In genomic region chr6:34731529-34731928, GRCm38 (mm10) we compare ENCODE assay signal across 21 mouse cellular contexts. TPM values are rescaled to one million over a fixed set of nuclear protein-coding genes. Genes with fewer than 3 reads are reported as not detected.
DNase-seq lines count a peak whose midpoint lies in the region; ATAC-seq and TF ChIP-seq lines count a peak whose summit lies in the region.
"Had no signal": no experiment of that assay in that cellular context is flagged by ENCODE, and none has a peak within 500 bp of the region (broad histone marks: within the 10 kb centered on the region; RNA-seq: fewer than 3 reads in every experiment).

No protein-coding gene starts in this region.

- peak overlapping the region; percentile 43; the same call in 1 of the 2 replicates for H3K27ac ChIP-seq in heart, embryonic 13.5 days (replicated peaks)
- H3K27ac ChIP-seq in heart, embryonic 11.5 days (ENCODE audit: low read depth, low read length): no peak overlapping the region
- H3K27ac ChIP-seq in kidney, embryonic 15.5 days: peak overlapping the region; percentile 37; the same call in 1 of the 2 replicates
- no peak overlapping the region for H3K27ac ChIP-seq in kidney, embryonic 14.5 days (ENCODE audit: low read depth, low read length)
- H3K27ac ChIP-seq in cortical plate, adult 2 months (ENCODE audit: insufficient read depth, low read length): peak overlapping the region; percentile 9; the same call in 1 of the 2 replicates
- peak overlapping the region; percentile 18; the same call in 1 of the 2 replicates for H3K27ac ChIP-seq in limb, embryonic 13.5 days
- H3K27ac ChIP-seq: forebrain, embryonic 13.5 days; midbrain, embryonic 15.5 days had no signal

- H3K27me3 ChIP-seq in heart, embryonic 13.5 days (replicated peaks): no peaks in the 10 kb centered on the region
- no peaks in the 10 kb centered on the region for H3K27me3 ChIP-seq in heart, embryonic 11.5 days (ENCODE audit: control insufficient read depth, insufficient read depth, low read length)
- H3K27me3 ChIP-seq in kidney, embryonic 15.5 days: no peaks in the 10 kb centered on the region
- H3K27me3 ChIP-seq in kidney, embryonic 14.5 days (ENCODE audit: control insufficient read depth, insufficient read depth, low read length): no peaks in the 10 kb centered on the region
- no peaks in the 10 kb centered on the region for H3K27me3 ChIP-seq in limb, embryonic 13.5 days
- H3K27me3 ChIP-seq: CH12.LX; forebrain, embryonic 13.5 days; heart, embryonic 12.5 days; midbrain, embryonic 15.5 days had no signal

- no peak for DNase-seq in cerebellum, postnatal 10 days
- no peak for DNase-seq in cerebellum, postnatal 25 days
- DNase-seq: adrenal gland, postnatal 36 days; cerebellum, adult 8-10 months; heart, postnatal 4 days; lung, embryonic 14.5 days; right cerebral cortex, postnatal 4 days; thymus, postnatal 14 days had no signal

- no peaks in the 10 kb centered on the region for H3K9me3 ChIP-seq in heart, embryonic 13.5 days
- H3K9me3 ChIP-seq in heart, embryonic 11.5 days (replicated peaks; ENCODE audit: control insufficient read depth, low read length): no peaks in the 10 kb centered on the region
- no peaks in the 10 kb centered on the region for H3K9me3 ChIP-seq in kidney, embryonic 15.5 days (replicated peaks)
- H3K9me3 ChIP-seq in kidney, embryonic 14.5 days (ENCODE audit: control insufficient read depth, low read length): no peaks in the 10 kb centered on the region
- H3K9me3 ChIP-seq in limb, embryonic 13.5 days: no peaks in the 10 kb centered on the region
- H3K9me3 ChIP-seq: forebrain, embryonic 13.5 days; heart, embryonic 12.5 days; midbrain, embryonic 15.5 days had no signal

- peaks cover 62% of the 10 kb centered on the region for H3K4me1 ChIP-seq in heart, embryonic 13.5 days
- peaks cover 27% of the 10 kb centered on the region for H3K4me1 ChIP-seq in heart, embryonic 11.5 days (ENCODE audit: control insufficient read depth, insufficient read depth, low read length)
- H3K4me1 ChIP-seq in kidney, embryonic 15.5 days: peaks cover 33% of the 10 kb centered on the region
- H3K4me1 ChIP-seq in kidney, embryonic 14.5 days (ENCODE audit: control insufficient read depth, insufficient read depth, low read length): peaks cover 25% of the 10 kb centered on the region
- H3K4me1 ChIP-seq in cortical plate, adult 2 months (ENCODE audit: control insufficient read depth, insufficient read depth, low read length): no peaks in the 10 kb centered on the region; the same call in 1 of the 2 replicates
- H3K4me1 ChIP-seq in limb, embryonic 13.5 days: peaks cover 44% of the 10 kb centered on the region

- WGBS in heart, embryonic 13.5 days: 83% methylated on average over 9 of the region's 9 CpGs
- WGBS in heart, embryonic 11.5 days (ENCODE audit: insufficient replicate concordance): 83% methylated on average over 9 of the region's 9 CpGs
- WGBS in kidney, embryonic 15.5 days: 57% methylated on average over 9 of the region's 9 CpGs
- 58% methylated on average over 9 of the region's 9 CpGs for WGBS in kidney, embryonic 14.5 days
- 26% methylated on average over 9 of the region's 9 CpGs for WGBS in limb, embryonic 13.5 days

- no peak for TF ChIP-seq POLR2A in cortical plate, adult 2 months (IDR thresholded peaks at IDR 0.05; ENCODE audit: extremely low read depth, insufficient read depth, low read length)

- no peak for ATAC-seq in heart, embryonic 13.5 days (ENCODE audit: extremely low read depth, insufficient number of reproducible peaks, low FRiP score, low TSS enrichment)
- no peak for ATAC-seq in heart, embryonic 11.5 days (replicated peaks; ENCODE audit: insufficient number of reproducible peaks, low FRiP score, low TSS enrichment)
- ATAC-seq in kidney, embryonic 15.5 days (replicated peaks; ENCODE audit: low FRiP score): no peak
- no peak for ATAC-seq in kidney, embryonic 14.5 days (ENCODE audit: low FRiP score, low TSS enrichment)
- ATAC-seq in limb, embryonic 13.5 days (ENCODE audit: low FRiP score, low read depth): no peak
- ATAC-seq: forebrain, embryonic 13.5 days; intestine, embryonic 16.5 days; midbrain, embryonic 15.5 days had no signal

- no peak overlapping the region for H3K4me2 ChIP-seq in heart, embryonic 13.5 days
- no peak overlapping the region for H3K4me2 ChIP-seq in heart, embryonic 11.5 days
- H3K4me2 ChIP-seq in kidney, embryonic 15.5 days: no peak overlapping the region
- H3K4me2 ChIP-seq in kidney, embryonic 14.5 days (replicated peaks; ENCODE audit: low read depth, low read length): no peak overlapping the region
- H3K4me2 ChIP-seq in limb, embryonic 13.5 days (replicated peaks): no peak overlapping the region; the same call in 1 of the 2 replicates
- H3K4me2 ChIP-seq: forebrain, embryonic 13.5 days; heart, embryonic 12.5 days; liver, embryonic 11.5 days; lung, embryonic 14.5 days; midbrain, embryonic 15.5 days had no signal

- H3K4me3 ChIP-seq in heart, embryonic 13.5 days: no peak overlapping the region
- H3K4me3 ChIP-seq in heart, embryonic 11.5 days (ENCODE audit: low read depth, low read length): no peak overlapping the region
- H3K4me3 ChIP-seq in kidney, embryonic 15.5 days (replicated peaks): no peak overlapping the region
- no peak overlapping the region for H3K4me3 ChIP-seq in kidney, embryonic 14.5 days (ENCODE audit: low read length)
- H3K4me3 ChIP-seq in cortical plate, adult 2 months (ENCODE audit: insufficient read depth, low read length): no peak overlapping the region
- H3K4me3 ChIP-seq in limb, embryonic 13.5 days: no peak overlapping the region
- H3K4me3 ChIP-seq: erythroblast, embryonic 14.5 days; forebrain, embryonic 13.5 days; heart, embryonic 12.5 days; midbrain, embryonic 15.5 days had no signal

- TF ChIP-seq CTCF in cortical plate, adult 2 months (IDR thresholded peaks at IDR 0.05; ENCODE audit: extremely low read depth, insufficient read depth, low read length): no peak

- H3K36me3 ChIP-seq in heart, embryonic 13.5 days: no peaks in the 10 kb centered on the region
- H3K36me3 ChIP-seq in heart, embryonic 11.5 days (ENCODE audit: control insufficient read depth, insufficient read depth, low read length): no peaks in the 10 kb centered on the region
- H3K36me3 ChIP-seq in kidney, embryonic 15.5 days: no peaks in the 10 kb centered on the region
- H3K36me3 ChIP-seq in kidney, embryonic 14.5 days (ENCODE audit: control insufficient read depth, insufficient read depth, low read length): no peaks in the 10 kb centered on the region
- H3K36me3 ChIP-seq in limb, embryonic 13.5 days: no peaks in the 10 kb centered on the region
- H3K36me3 ChIP-seq: midbrain, embryonic 15.5 days had no signal

- H3K9ac ChIP-seq in heart, embryonic 13.5 days: no peak overlapping the region
- no peak overlapping the region for H3K9ac ChIP-seq in heart, embryonic 11.5 days (ENCODE audit: low read depth, low read length)
- no peak overlapping the region for H3K9ac ChIP-seq in kidney, embryonic 15.5 days
- H3K9ac ChIP-seq in kidney, embryonic 14.5 days (ENCODE audit: low read depth, low read length): no peak overlapping the region
- H3K9ac ChIP-seq in limb, embryonic 13.5 days: no peak overlapping the region
- H3K9ac ChIP-seq: forebrain, embryonic 13.5 days; heart, embryonic 12.5 days; lung, embryonic 14.5 days; midbrain, embryonic 15.5 days had no signal

RNA-seq across cellular contexts. Expression of gene Agbl3, which starts 48.7 kb away (rescaled TPM):
- polyA plus RNA-seq in heart, embryonic 13.5 days (2015; fragmentation: Nextera tagmentation; extraction: Ambion mirVana): 5.1 and 6.2 TPM in 2 replicates
- 4.0 and 4.7 TPM in 2 replicates for polyA plus RNA-seq in heart, embryonic 11.5 days (2014; fragmentation: Nextera tagmentation; extraction: Ambion mirVana)
- 6.1 and 6.5 TPM in 2 replicates for polyA plus RNA-seq in kidney, embryonic 15.5 days (2015; fragmentation: Nextera tagmentation; extraction: Ambion mirVana)
- polyA plus RNA-seq in kidney, embryonic 14.5 days (2014; fragmentation: Nextera tagmentation; extraction: Ambion mirVana): 6.2 and 10.7 TPM in 2 replicates
- polyA plus RNA-seq in cortical plate, adult 2 months (2012; rRNA removed): 15.7 and 17.5 TPM in 2 replicates
- polyA plus RNA-seq in limb, embryonic 13.5 days (2015; fragmentation: Nextera tagmentation; extraction: Ambion mirVana): 7.6 and 8.6 TPM in 2 replicates

Comparison
In these comparisons a context has a peak if more than half of its experiments do, and no peak if none do; other contexts are left out.
1. H3K27ac ChIP-seq: peak in heart, embryonic 13.5 days (single experiment), kidney, embryonic 15.5 days (single experiment), cortical plate, adult 2 months (single experiment) and limb, embryonic 13.5 days (single experiment); none in heart, embryonic 11.5 days (single experiment) and kidney, embryonic 14.5 days (single experiment).